Mouse (Mus musculus): Measurements from ENCODE around the gene Map6.

DNA sequence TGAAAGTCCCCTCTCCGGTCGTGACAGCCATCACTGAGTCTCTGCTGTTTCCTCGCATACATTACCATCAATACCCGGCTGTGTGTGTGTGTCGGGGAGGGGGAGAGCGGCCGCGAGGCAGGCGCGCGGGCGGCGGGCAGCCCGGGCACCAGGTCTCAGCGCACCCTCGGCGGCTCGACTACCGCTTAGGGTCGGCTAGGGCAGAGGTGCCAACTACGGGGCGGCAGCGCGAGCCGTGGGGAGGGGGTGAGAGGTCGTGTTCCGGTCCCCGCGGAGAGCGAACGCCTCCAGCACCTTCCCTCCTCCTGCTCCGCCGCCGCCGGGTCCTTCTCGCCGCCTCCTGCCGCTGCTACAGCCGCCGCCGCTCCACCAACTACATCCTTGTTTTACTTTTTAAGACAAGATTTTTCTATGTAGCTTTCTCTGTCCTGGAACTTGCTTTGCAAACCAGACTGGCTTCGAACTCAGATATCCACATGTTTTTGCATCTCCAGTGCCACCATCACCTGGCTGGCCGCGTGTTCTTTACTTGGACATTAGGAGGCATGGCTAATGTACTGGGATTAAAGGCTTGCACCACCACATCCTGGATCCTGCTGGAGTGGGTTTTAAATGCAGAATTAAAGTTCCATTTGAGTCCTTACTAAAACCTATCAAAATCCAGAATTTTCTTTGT, 18.2 kb upstream of the Map6 start:
- no peak for TF ChIP-seq POLR2A (IDR thresholded peaks at IDR 0.05; ENCODE audit: insufficient read length, low read depth)
- TF ChIP-seq TCF12 (IDR thresholded peaks at IDR 0.05; ENCODE audit: insufficient read depth, poor library complexity, severe bottlenecking), result no peak
- no peak for TF ChIP-seq MAX (IDR thresholded peaks at IDR 0.05; ENCODE audit: low read depth)
- TF ChIP-seq USF1 (IDR thresholded peaks at IDR 0.05; ENCODE audit: low read depth), result no peak
- no peak for TF ChIP-seq POLR2AphosphoS2 (IDR thresholded peaks at IDR 0.05; ENCODE audit: insufficient read length, low read depth)
- TF ChIP-seq E2F4 (IDR thresholded peaks at IDR 0.05; ENCODE audit: insufficient read depth), result no peak
- TF ChIP-seq REST (IDR thresholded peaks at IDR 0.05; ENCODE audit: insufficient read depth, insufficient read length), result no peak
- TF ChIP-seq MYOG (IDR thresholded peaks at IDR 0.05; ENCODE audit: control insufficient read depth in 1 of 3, insufficient read depth in 1 of 3, insufficient read length in 2 of 3, low read depth in 2 of 3), result no peak

Data from myocyte (in vitro differentiated cells).